Mouse (Mus musculus): ENCODE results near the gene Gas2l1. TPM values are rescaled to one million over a fixed set of nuclear protein-coding genes. Genes with fewer than 3 reads are reported as not detected.

Gene Gas2l1
- total and polyA plus RNA-seq, 3 experiments, result 41.1 to 89.0 TPM; not detected in 1

GRCm38 (mm10) chr11:5060756-5061412 lies 4.2 kb downstream of the Gas2l1 start:
- H3K27me3 ChIP-seq (ENCODE audit: control insufficient read depth in 1 of 2, insufficient read depth in 2 of 2, low read length in 2 of 2), result peaks cover 9 to 14% of the 10 kb centered on the region in 2 experiments

GRCm38 (mm10) chr11:5059704-5060156 lies 5.4 kb downstream of the Gas2l1 start:
- Histone ChIP-seq H3K4me1 (ENCODE audit: control insufficient read depth in 1 of 2, insufficient read depth in 2 of 2, low read length in 2 of 2) (peaks cover 0 to 11% of the 10 kb centered on the region in 2 experiments; a peak in 2 of 4 replicates), H3K79me2 (ENCODE audit: control insufficient read depth, insufficient read depth, low read length, poor library complexity) (peaks cover 6% of the 10 kb centered on the region), H3K9me3 (replicated peaks; ENCODE audit: insufficient read depth, low read length) (no peaks in the 10 kb centered on the region), H3K4me3 (ENCODE audit: control insufficient read depth in 1 of 2, insufficient read depth in 1 of 2, low read depth in 2 of 2, low read length in 2 of 2) (no peak overlapping the region), H3K36me3 (ENCODE audit: control insufficient read depth in 1 of 2, insufficient read depth in 2 of 2, low read length in 2 of 2) (no peaks in the 10 kb centered on the region; a peak in 1 of 4 replicates), H3K9ac (ENCODE audit: control insufficient read depth, low read depth, low read length, poor library complexity, severe bottlenecking) (no peak overlapping the region), H3K27ac (ENCODE audit: control insufficient read depth, low read depth, low read length) (no peak overlapping the region), H3K27me3 (ENCODE audit: control insufficient read depth in 1 of 2, insufficient read depth in 2 of 2, low read length in 2 of 2) (peaks cover 9 to 14% of the 10 kb centered on the region in 2 experiments)
- DNase-seq (ENCODE audit: low read depth, low spot score), result peak; percentile 57
- TF ChIP-seq POLR2A (IDR thresholded peaks at IDR 0.05; ENCODE audit: control insufficient read depth in 1 of 2, insufficient read depth in 1 of 2, low read depth in 1 of 2, low read length in 2 of 2, poor library complexity in 1 of 2) (no peak), MAFK (IDR thresholded peaks at IDR 0.05; ENCODE audit: borderline replicate concordance, low read depth, low read length) (no peak), MXI1 (IDR thresholded peaks at IDR 0.05; ENCODE audit: low read depth, low read length) (no peak), USF1 (IDR thresholded peaks at IDR 0.05; ENCODE audit: low read depth, low read length) (0 out of 2 replicates have a peak, but pooled peaks have one; percentile 14), ZC3H11A (IDR thresholded peaks at IDR 0.05; ENCODE audit: low read depth, low read length) (no peak), MYC (IDR thresholded peaks at IDR 0.05; ENCODE audit: low read depth, low read length) (no peak), E2F4 (IDR thresholded peaks at IDR 0.05; ENCODE audit: borderline replicate concordance, low read depth, low read length) (no peak), ETS1 (IDR thresholded peaks at IDR 0.05; ENCODE audit: low read depth, low read length) (no peak), GATA1 (IDR thresholded peaks at IDR 0.05; ENCODE audit: low read depth, low read length) (no peak), TAL1 (IDR thresholded peaks at IDR 0.05; ENCODE audit: low read length) (no peak), MEF2A (IDR thresholded peaks at IDR 0.05; ENCODE audit: extremely low read depth, insufficient replicate concordance, low read depth, low read length, poor library complexity, severe bottlenecking) (no peak), TCF12 (IDR thresholded peaks at IDR 0.05; ENCODE audit: low read depth, low read length) (no peak), GABPA (IDR thresholded peaks at IDR 0.05; ENCODE audit: low read depth, low read length) (no peak), ELF1 (IDR thresholded peaks at IDR 0.05; ENCODE audit: low read depth, low read length) (no peak), BHLHE40 (IDR thresholded peaks at IDR 0.05; ENCODE audit: borderline replicate concordance, low read depth, low read length) (peak; percentile 30; the same call in 1 of the 2 replicates), CTCF (IDR thresholded peaks at IDR 0.05 in 2 of 3, conservative IDR thresholded peaks at IDR 0.05 in 1 of 3; ENCODE audit: control insufficient read depth in 1 of 3, insufficient read depth in 1 of 3, low read depth in 2 of 3, low read length in 3 of 3, poor library complexity in 1 of 3, severe bottlenecking in 1 of 3) (peak; percentile 79 to 94 (median 85)), MAX (IDR thresholded peaks at IDR 0.05; ENCODE audit: low read length) (no peak), RAD21 (IDR thresholded peaks at IDR 0.05; ENCODE audit: low read depth, low read length) (no peak), SIN3A (IDR thresholded peaks at IDR 0.05; ENCODE audit: low read length) (no peak), MAZ (IDR thresholded peaks at IDR 0.05; ENCODE audit: low read depth, low read length) (no peak), POLR2AphosphoS2 (IDR thresholded peaks at IDR 0.05; ENCODE audit: low read length) (no peak; the same call in none of the 2 replicates), HCFC1 (IDR thresholded peaks at IDR 0.05; ENCODE audit: low read depth, low read length) (no peak), MYB (IDR thresholded peaks at IDR 0.05; ENCODE audit: low read depth, low read length) (no peak), EP300 (IDR thresholded peaks at IDR 0.05; ENCODE audit: low read depth in 1 of 2, low read length in 2 of 2) (no peak), ZMIZ1 (IDR thresholded peaks at IDR 0.05; ENCODE audit: low read depth, low read length) (no peak), KAT2A (conservative IDR thresholded peaks at IDR 0.05; ENCODE audit: low read depth, low read length) (no peak), NRF1 (IDR thresholded peaks at IDR 0.05; ENCODE audit: insufficient read depth, low read depth, low read length, poor library complexity, severe bottlenecking) (no peak), POLR2AphosphoS5 (IDR thresholded peaks at IDR 0.05; ENCODE audit: borderline replicate concordance, low read depth, low read length) (no peak), ZNF384 (IDR thresholded peaks at IDR 0.05; ENCODE audit: low read depth, low read length) (no peak), ZKSCAN1 (IDR thresholded peaks at IDR 0.05; ENCODE audit: low read depth, low read length) (no peak)

More at GRCm38 (mm10) chr11:5060756-5061412, 4.2 kb downstream of the Gas2l1 start:
- Histone ChIP-seq H3K4me1 (ENCODE audit: control insufficient read depth in 1 of 2, insufficient read depth in 2 of 2, low read length in 2 of 2) (peaks cover 0 to 11% of the 10 kb centered on the region in 2 experiments; a peak in 2 of 4 replicates), H3K27ac (ENCODE audit: control insufficient read depth, low read depth, low read length) (no peak overlapping the region), H3K9me3 (replicated peaks; ENCODE audit: insufficient read depth, low read length) (no peaks in the 10 kb centered on the region), H3K79me2 (ENCODE audit: control insufficient read depth, insufficient read depth, low read length, poor library complexity) (peaks cover 6% of the 10 kb centered on the region), H3K4me3 (ENCODE audit: control insufficient read depth in 1 of 2, insufficient read depth in 1 of 2, low read depth in 2 of 2, low read length in 2 of 2) (no peak overlapping the region), H3K9ac (ENCODE audit: control insufficient read depth, low read depth, low read length, poor library complexity, severe bottlenecking) (no peak overlapping the region), H3K36me3 (ENCODE audit: control insufficient read depth in 1 of 2, insufficient read depth in 2 of 2, low read length in 2 of 2) (no peaks in the 10 kb centered on the region; a peak in 1 of 4 replicates)
- DNase-seq (ENCODE audit: low read depth, low spot score), result no peak
- TF ChIP-seq POLR2AphosphoS5 (IDR thresholded peaks at IDR 0.05; ENCODE audit: borderline replicate concordance, low read depth, low read length) (no peak), ZMIZ1 (IDR thresholded peaks at IDR 0.05; ENCODE audit: low read depth, low read length) (no peak)
